Comparison of ENCODE assay signal across 10 mouse cellular contexts in genomic region chr10:65846136-65846535, GRCm38 (mm10).
DNase-seq lines count a peak whose midpoint lies in the region.
"Had no signal": no experiment of that assay in that cellular context is flagged by ENCODE, and none has a peak within 500 bp of the region (broad histone marks: within the 10 kb centered on the region; RNA-seq: fewer than 3 reads in every experiment).

No protein-coding gene starts in this region.

- peak; percentile 11 for DNase-seq in left cerebral cortex, adult 11 months (ENCODE audit: low spot score)
- no peak for DNase-seq in left cerebral cortex, postnatal 4 days
- peak; percentile 39 for DNase-seq in cerebellum, adult 9-10 months
- DNase-seq in left cerebral cortex, postnatal 14 days (ENCODE audit: low spot score in 2 of 2), result peak; percentile 33 to 45
- DNase-seq in adrenal gland, postnatal 14 days, result no peak
- DNase-seq in urinary bladder, postnatal 14 days (ENCODE audit: low spot score), result no peak
- no peak for DNase-seq in thymus, postnatal 10 days (ENCODE audit: low spot score in 2 of 2)
- DNase-seq: heart, adult 11 months; lung, postnatal 14 days; thymus, postnatal 4 days had no signal

- intact Hi-C loops in left cerebral cortex, postnatal 4 days (cut with DNase I), result no loop called here
- intact Hi-C loops in left cerebral cortex, postnatal 14 days (cut with DNase I), result no loop called here

Comparison
In these comparisons a context has a peak if more than half of its experiments do, and no peak if none do; other contexts are left out.
1. DNase-seq: peak in left cerebral cortex, adult 11 months (single experiment), cerebellum, adult 9-10 months (single experiment) and left cerebral cortex, postnatal 14 days (2 of 2); none in left cerebral cortex, postnatal 4 days (single experiment), adrenal gland, postnatal 14 days (single experiment), urinary bladder, postnatal 14 days (single experiment) and thymus, postnatal 10 days (0 of 2).